ENCODE assay signal across 14 mouse cellular contexts in the genomic region with DNA sequence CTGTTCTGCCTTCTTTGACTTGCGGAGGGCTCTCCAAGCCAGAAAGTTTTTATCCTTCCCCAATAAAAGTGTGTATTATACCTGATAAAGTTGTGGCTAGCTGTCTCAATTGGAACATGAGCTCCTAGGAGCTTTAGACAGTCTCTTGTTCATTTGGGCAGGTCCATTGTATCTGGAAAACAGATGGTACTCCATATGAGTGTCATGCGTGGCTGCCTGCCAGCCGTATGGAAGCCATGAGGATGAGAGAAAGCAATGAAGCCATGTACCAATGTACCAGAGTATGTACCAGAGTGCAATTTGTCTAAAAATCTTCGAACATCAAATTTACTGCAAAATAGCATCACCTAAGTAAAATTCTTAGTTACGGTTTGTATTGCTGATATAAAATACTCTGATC.
A peak's percentile ranks its signal among the peaks of the same experiment; 100 is the strongest.
DNase-seq lines count a peak whose midpoint lies in the region; ATAC-seq lines count a peak whose summit lies in the region.
"Had no signal": no experiment of that assay in that cellular context is flagged by ENCODE, and none has a peak within 500 bp of the region (broad histone marks: within the 10 kb centered on the region; RNA-seq: fewer than 3 reads in every experiment).

No protein-coding gene starts in this region.

- peak; percentile 75 for ATAC-seq in frontal cortex, adult (ENCODE audit: low TSS enrichment)
- ATAC-seq: forebrain, embryonic 13.5 days had no signal

- intact Hi-C loops in left cerebral cortex, postnatal 4 days (cut with DNase I), result no loop called here

- no peak for DNase-seq in frontal cortex, postnatal 25 days (ENCODE audit: low spot score in 2 of 2)
- peak; percentile 52 for DNase-seq in cerebellum, adult 11 months
- DNase-seq in cerebellum, postnatal 36 days, result peak; percentile 75
- DNase-seq in left cerebral cortex, postnatal 4 days, result peak; percentile 48
- no peak for DNase-seq in retina, postnatal 1 day
- DNase-seq in liver, result no peak
- no peak for DNase-seq in spleen, postnatal 36 days (ENCODE audit: low spot score in 2 of 2)
- DNase-seq: adrenal gland, adult 8-10 months; kidney, adult 18-20 months; kidney, postnatal 4 days; lung, postnatal 4 days; midbrain, embryonic 14.5 days had no signal

Comparison
In these comparisons a context has a peak if more than half of its experiments do, and no peak if none do; other contexts are left out.
1. DNase-seq: peak in cerebellum, adult 11 months (single experiment), cerebellum, postnatal 36 days (2 of 2) and left cerebral cortex, postnatal 4 days (single experiment); none in frontal cortex, postnatal 25 days (0 of 2), retina, postnatal 1 day (single experiment), liver (single experiment) and spleen, postnatal 36 days (0 of 2).